Mouse (Mus musculus) central nervous system, embryonic 11.5 days (tissue): ENCODE data around the gene Triml1. TPM values are rescaled to one million over a fixed set of nuclear protein-coding genes. Genes with fewer than 3 reads are reported as not detected.

Experiments used
- polyA plus RNA-seq: library from polyadenylated mRNA; depleted of rRNA; stranded (reverse); fragments of >200 nt; gene quantifications from 2 replicates; pipeline ENCODE4 v1.2.3, GENCODE M21; 2012; rRNA removed

The Triml1 gene
- 0.05 TPM in 1 of 2 replicates, not detected in the other for polyA plus RNA-seq

DNA sequence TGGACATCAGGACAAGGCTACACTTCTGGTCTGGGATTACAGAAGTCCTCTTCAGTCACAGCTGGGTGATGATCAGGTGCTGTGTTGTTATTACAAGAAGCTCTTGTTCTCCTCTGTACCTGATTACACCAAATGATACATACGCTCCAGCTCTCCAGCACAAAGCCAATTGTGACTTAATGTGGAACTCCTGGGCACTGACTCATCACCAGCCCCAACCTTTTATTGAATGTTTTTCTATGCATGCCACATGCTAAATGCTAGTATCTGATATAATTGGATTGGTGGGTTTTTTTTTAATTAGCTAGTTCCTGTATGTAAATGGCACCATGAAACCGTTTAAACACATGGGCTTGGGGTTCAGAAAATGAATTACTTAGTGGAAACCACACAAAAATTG is at the start of gene Triml1:
Gene Triml1 (minus strand): TSS at position 101 of the 400 bp plus-strand sequence.

DNA sequence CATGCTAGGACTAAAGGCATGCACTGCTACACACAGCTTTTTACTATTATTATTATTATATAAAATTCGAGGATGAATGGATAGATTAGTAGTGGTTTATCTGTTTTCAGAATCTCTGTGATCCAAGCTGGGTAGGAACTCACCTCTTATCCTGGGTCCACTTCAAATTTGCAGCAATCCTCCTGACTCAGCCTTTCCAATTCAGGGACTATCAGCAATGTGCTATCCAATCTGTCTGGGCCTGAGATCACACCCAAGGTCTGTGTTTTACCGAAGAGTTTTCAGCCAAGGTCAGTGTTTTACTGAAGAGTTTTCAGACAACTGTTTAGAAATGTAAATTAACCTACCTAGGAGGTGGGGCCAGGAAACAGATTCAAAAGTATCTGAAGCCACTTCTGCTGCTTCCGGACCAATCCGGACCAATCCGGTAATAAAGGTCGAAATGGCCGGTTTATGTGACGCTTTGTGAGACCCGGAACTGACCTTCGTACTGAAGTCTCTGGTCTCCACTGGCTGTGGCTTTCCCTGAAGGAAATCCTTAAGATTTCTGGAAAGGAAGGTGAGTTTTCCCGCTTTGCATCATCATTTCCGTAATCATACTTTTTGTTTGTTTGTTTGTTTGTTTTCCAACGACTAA is 38.9 kb upstream of the Triml1 start, which contains the start of gene Triml2:
Gene Triml2 (plus strand): TSS at position 488 of the 637 bp plus-strand sequence.

Other genes with a start within 250 kb of the Triml1 start
- 0.02 and 0.05 TPM in 2 replicates for gene Triml2, start 39.1 kb upstream of the Triml1 start, polyA plus RNA-seq
- 0.05 and 0.10 TPM in 2 replicates for gene Zfp42, start 165.5 kb upstream of the Triml1 start, polyA plus RNA-seq